Mouse (Mus musculus): ENCODE data around the gene Rere.
"Not testable (repeated sequence)": the region's sequence is repeated elsewhere in the genome, so short reads cannot be mapped to it uniquely, and the experiment has no call there.

Rere gene

GRCm38 (mm10) chr4:150578021-150578420 lies 296.6 kb downstream of the Rere start:
- no peak for DNase-seq (ENCODE audit: low read depth, low spot score)

DNA sequence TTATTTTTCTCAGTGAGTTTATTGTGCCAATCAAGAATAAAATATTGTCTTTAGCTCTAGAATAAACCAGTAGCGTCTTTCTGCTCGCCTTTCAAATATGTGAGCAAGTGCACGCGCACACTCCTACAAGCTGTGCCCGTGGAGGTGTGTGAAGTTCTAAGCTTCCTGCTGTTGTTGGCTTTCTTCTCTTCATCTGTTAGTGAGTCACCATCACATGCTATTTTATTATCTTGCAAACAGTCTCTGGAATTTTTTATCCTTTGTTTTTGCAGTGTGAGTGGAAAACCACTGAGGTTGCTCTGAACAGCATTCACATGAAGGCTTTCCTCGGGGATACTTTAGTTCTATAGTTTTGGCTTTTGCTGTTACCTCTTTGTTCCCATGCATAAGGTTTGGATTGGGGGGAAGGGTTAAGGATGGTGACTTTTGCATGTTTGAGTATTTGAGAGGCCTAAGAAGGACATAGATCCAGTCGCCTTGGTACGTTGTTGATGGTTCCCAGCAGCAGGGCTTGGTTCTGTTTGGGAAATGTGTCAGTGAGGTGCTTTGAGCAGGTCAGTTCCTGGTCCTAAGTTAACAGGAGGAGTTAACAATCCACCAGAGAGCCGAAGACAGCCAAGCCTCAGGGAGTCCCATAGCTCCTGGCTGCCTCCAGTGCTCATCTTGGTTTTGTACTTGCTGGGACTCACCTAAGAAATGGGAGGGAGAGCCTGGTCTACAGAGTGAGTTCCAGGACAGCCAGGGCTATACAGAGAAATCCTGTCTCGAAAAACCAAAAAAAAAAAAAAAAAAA lies 300.7 kb downstream of the Rere start:
- no peak for DNase-seq (ENCODE audit: low read depth, low spot score)

GRCm38 (mm10) chr4:150582966-150583776 lies 301.7 kb downstream of the Rere start:
- DNase-seq (ENCODE audit: low read depth, low spot score) = no peak

GRCm38 (mm10) chr4:150583777-150584135 lies 302.3 kb downstream of the Rere start:
- no peak for DNase-seq (ENCODE audit: low read depth, low spot score)

- DNase-seq (ENCODE audit: low read depth, low spot score) = no peak
These were observed 304.4 kb downstream of the Rere start for GRCm38 (mm10) chr4:150585800-150586199.

- no peak for DNase-seq (ENCODE audit: low read depth, low spot score)
These were observed 304.8 kb downstream of the Rere start for GRCm38 (mm10) chr4:150586275-150586674.

GRCm38 (mm10) chr4:150587597-150588299 lies 306.3 kb downstream of the Rere start:
- no peak for DNase-seq (ENCODE audit: low read depth, low spot score)

DNA sequence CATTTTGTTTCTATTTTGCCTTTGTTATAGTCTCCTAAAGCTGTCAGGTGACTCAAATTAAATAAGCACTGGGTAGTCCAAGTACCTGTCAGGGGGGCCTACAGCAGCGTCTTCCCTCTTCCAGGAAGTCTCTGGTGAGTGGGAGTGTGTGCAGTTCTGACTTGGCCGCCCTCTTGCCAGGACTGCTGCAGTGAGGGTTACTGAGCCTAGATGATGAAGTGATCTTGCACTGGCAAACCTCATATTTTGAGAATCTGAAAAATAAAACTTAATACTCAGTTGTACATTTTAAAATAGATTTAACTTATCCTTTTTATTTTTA lies 306.8 kb downstream of the Rere start:
- DNase-seq (ENCODE audit: low read depth, low spot score) = no peak

- no peak for DNase-seq (ENCODE audit: low read depth, low spot score)
These were observed 309.3 kb downstream of the Rere start for GRCm38 (mm10) chr4:150590621-150591282.

DNA sequence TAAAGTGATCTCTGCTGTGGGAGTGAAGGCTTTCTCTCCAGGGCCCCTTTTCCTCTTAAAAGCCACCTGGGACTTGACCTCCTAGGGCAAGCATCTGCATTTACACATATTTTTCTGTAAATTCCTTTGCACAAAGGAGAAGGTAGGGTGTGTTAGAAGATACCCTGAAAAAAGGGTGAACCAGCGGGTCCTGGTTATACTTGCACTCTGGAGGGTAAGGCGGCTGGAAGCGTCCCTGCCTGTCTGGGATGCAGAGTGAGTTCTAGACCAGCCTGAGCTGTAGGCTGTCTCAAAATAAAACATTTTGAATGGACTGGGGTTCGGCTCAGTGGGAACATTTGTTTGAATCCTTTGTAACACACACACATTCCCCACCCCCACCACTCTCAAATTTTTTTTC lies 310.2 kb downstream of the Rere start:
- no peak for DNase-seq (ENCODE audit: low read depth, low spot score)

DNA sequence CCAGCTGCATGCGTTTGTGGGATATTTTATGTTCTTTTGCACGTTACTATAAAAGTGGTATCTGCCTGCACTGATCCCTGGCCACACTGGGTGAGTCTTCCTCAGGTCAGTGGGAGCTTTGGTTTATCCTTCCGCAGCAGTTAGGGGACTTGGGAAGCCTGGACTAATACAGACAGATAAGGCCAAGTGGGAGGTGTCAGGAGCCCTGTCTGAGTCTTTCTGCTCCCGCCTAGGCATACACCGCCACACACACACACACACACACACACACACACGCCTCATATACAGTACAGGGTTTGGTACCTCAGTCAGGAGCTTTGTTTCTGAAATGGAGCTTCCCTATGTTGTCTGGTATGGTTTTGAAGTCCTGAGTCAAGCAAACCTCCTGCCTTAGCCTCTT lies 310.6 kb downstream of the Rere start:
- DNase-seq (ENCODE audit: low read depth, low spot score) = no peak

GRCm38 (mm10) chr4:150593473-150594217 lies 312.2 kb downstream of the Rere start:
- DNase-seq (ENCODE audit: low read depth, low spot score) = no peak

GRCm38 (mm10) chr4:150594298-150594829 lies 312.9 kb downstream of the Rere start:
- no peak for DNase-seq (ENCODE audit: low read depth, low spot score)

- DNase-seq (ENCODE audit: low read depth, low spot score) = no peak
These were observed 313.6 kb downstream of the Rere start for GRCm38 (mm10) chr4:150595071-150595470.

- DNase-seq (ENCODE audit: low read depth, low spot score) = no peak
These were observed 314.5 kb downstream of the Rere start for GRCm38 (mm10) chr4:150595991-150596390.

DNA sequence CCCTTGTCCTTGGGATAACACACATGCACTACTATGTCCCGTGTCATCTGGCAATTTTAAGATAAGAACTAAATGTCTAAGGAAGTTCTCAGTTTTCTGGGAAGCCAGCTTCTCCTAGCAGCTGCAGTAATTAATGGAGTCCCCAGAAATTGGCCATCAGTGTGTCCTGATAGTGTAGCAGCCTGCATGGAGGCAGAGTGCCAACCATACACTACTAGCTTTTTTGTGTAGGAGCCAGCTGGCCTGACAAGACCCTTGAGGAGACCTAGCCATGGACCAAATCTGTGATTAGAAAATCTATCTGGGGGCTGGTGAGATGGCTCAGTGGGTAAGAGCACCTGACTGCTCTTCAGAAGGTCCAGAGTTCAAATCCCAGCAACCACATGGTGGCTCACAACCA lies 317.2 kb downstream of the Rere start:
- no peak for DNase-seq (ENCODE audit: low read depth, low spot score)

GRCm38 (mm10) chr4:150599119-150599992 lies 317.9 kb downstream of the Rere start:
- DNase-seq (ENCODE audit: low read depth, low spot score) = no peak

- DNase-seq (ENCODE audit: low read depth, low spot score) = not testable (repeated sequence)
These were observed 319.1 kb downstream of the Rere start for GRCm38 (mm10) chr4:150600503-150600902.

GRCm38 (mm10) chr4:150601489-150601888 lies 320.0 kb downstream of the Rere start:
- no peak for DNase-seq (ENCODE audit: low read depth, low spot score)

Data from brain, embryonic 18.5 days (tissue).